Mouse (Mus musculus): ENCODE results near the gene Mcidas.

DNA sequence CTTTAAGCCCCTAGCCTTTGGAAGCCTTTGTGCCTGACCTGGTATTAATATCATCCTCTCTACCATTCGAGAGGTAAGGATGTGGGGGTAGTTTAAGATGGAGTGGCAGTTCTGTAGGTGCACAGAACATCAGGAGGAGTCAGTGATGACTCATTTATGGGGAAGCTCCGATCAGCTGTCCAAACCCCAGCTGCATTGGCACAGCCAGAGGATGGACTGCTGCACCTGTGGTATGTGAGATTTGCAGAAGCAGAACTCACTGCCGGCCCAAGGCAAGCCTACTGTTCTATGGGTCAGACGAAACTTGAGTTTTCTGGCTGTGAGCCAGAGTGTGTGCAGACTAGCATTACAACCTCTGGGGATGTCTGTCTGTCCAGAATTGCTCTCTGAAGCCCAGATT, 2.8 kb downstream of the Mcidas start:
- TF ChIP-seq GATA1 (IDR thresholded peaks at IDR 0.05; ENCODE audit: low read length) (no peak), TAL1 (IDR thresholded peaks at IDR 0.05; ENCODE audit: low read length) (no peak)

All from erythroblast, embryonic 14.5 days (primary cell).